Mouse (Mus musculus): ENCODE measurements around the gene Arid1a. TPM values are rescaled to one million over a fixed set of nuclear protein-coding genes. Genes with fewer than 3 reads are reported as not detected.
A peak's percentile ranks its signal among the peaks of the same experiment; 100 is the strongest.

The Arid1a gene
- polyA plus RNA-seq, 1 experiment from 2014 or later, result 28.1 TPM

- Histone ChIP-seq H3K4me3 (ENCODE audit: control insufficient read depth in 1 of 2, insufficient read depth in 1 of 2, low read depth in 1 of 2, low read length in 2 of 2) (no peak overlapping the region), H3K27me3 (ENCODE audit: control insufficient read depth, insufficient read depth, low read length) (no peaks in the 10 kb centered on the region), H3K27ac (replicated peaks in 1 of 2; ENCODE audit: control insufficient read depth in 1 of 2, insufficient read depth in 1 of 2, low read depth in 2 of 2, low read length in 2 of 2) (no peak overlapping the region), H3K9me3 (ENCODE audit: control insufficient read depth, low read length) (no peaks in the 10 kb centered on the region), H3K4me1 (ENCODE audit: control insufficient read depth in 2 of 2, insufficient read depth in 2 of 2, low read length in 2 of 2) (peaks cover 15 to 16% of the 10 kb centered on the region in 2 experiments), H3K9ac (ENCODE audit: low read length) (no peak overlapping the region), H3K4me2 (ENCODE audit: low read length) (no peak overlapping the region), H3K36me3 (ENCODE audit: control insufficient read depth, insufficient read depth, low read length) (no peaks in the 10 kb centered on the region)
- no peak for ATAC-seq (ENCODE audit: insufficient number of reproducible peaks, insufficient read depth, low FRiP score, low read depth)
- WGBS, result 79% methylated on average over 8 of the region's 8 CpGs
Observed at GRCm38 (mm10) chr4:133759659-133760058, 3.1 kb upstream of the Arid1a start.

- no peak for ATAC-seq (ENCODE audit: insufficient number of reproducible peaks, insufficient read depth, low FRiP score, low read depth)
- H3K4me3 ChIP-seq (ENCODE audit: control insufficient read depth in 1 of 2, insufficient read depth in 1 of 2, low read depth in 1 of 2, low read length in 2 of 2), result peak overlapping the region; percentile 59 to 69
- H3K9ac ChIP-seq (ENCODE audit: low read length), result peak overlapping the region; percentile 96
- peak overlapping the region; percentile 99 to 100 for H3K27ac ChIP-seq (replicated peaks in 1 of 2; ENCODE audit: control insufficient read depth in 1 of 2, insufficient read depth in 1 of 2, low read depth in 2 of 2, low read length in 2 of 2)
- no peaks in the 10 kb centered on the region for H3K9me3 ChIP-seq (ENCODE audit: control insufficient read depth, low read length)
- peak overlapping the region; percentile 97 for H3K4me2 ChIP-seq (ENCODE audit: low read length)
- H3K36me3 ChIP-seq (ENCODE audit: control insufficient read depth, insufficient read depth, low read length), result no peaks in the 10 kb centered on the region
- H3K27me3 ChIP-seq (ENCODE audit: control insufficient read depth, insufficient read depth, low read length), result no peaks in the 10 kb centered on the region
- peaks cover 17% of the 10 kb centered on the region in 2 experiments for H3K4me1 ChIP-seq (ENCODE audit: control insufficient read depth in 2 of 2, insufficient read depth in 2 of 2, low read length in 2 of 2)
- under 1% methylated on average over 38 of the region's 38 CpGs for WGBS
Observed at GRCm38 (mm10) chr4:133757269-133757835, 783 bp upstream of the Arid1a start.

DNA sequence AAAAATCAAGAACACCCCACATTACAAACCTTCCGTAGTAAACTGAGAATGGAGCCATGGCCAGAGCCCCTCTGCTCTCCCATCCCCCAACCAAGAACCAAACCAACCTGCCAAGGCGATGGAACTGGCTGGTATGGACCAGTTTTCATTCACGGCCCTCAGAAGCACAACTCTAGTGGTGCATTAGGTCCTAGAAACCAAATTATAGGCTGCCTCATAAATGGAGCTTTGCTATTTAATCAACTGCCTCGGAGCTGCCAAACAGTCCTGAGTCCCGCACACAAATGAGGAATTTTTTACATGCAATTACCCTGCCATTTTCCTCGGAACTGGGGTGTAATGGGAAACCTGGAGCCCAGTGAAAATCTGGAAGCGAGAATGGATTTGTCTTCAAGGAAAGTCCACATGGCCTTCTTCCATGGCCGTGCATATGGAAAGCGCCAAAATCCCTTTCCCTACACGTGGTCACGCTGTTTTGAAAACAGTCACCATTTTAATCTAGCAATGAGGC is 653 bp downstream of the Arid1a start:
- peak overlapping the region; percentile 97 for H3K4me2 ChIP-seq (ENCODE audit: low read length)
- peak overlapping the region; percentile 59 to 69; a peak in 3 of 4 replicates for H3K4me3 ChIP-seq (ENCODE audit: control insufficient read depth in 1 of 2, insufficient read depth in 1 of 2, low read depth in 1 of 2, low read length in 2 of 2)
- H3K36me3 ChIP-seq (ENCODE audit: control insufficient read depth, insufficient read depth, low read length), result no peaks in the 10 kb centered on the region
- H3K27me3 ChIP-seq (ENCODE audit: control insufficient read depth, insufficient read depth, low read length), result no peaks in the 10 kb centered on the region
- 14% methylated on average over 11 of the region's 11 CpGs for WGBS
- peaks cover 17% of the 10 kb centered on the region in 2 experiments for H3K4me1 ChIP-seq (ENCODE audit: control insufficient read depth in 2 of 2, insufficient read depth in 2 of 2, low read length in 2 of 2)
- H3K9ac ChIP-seq (ENCODE audit: low read length), result peak overlapping the region; percentile 96
- no peak for ATAC-seq (ENCODE audit: insufficient number of reproducible peaks, insufficient read depth, low FRiP score, low read depth)
- peak overlapping the region; percentile 99 to 100 for H3K27ac ChIP-seq (replicated peaks in 1 of 2; ENCODE audit: control insufficient read depth in 1 of 2, insufficient read depth in 1 of 2, low read depth in 2 of 2, low read length in 2 of 2)
- H3K9me3 ChIP-seq (ENCODE audit: control insufficient read depth, low read length), result no peaks in the 10 kb centered on the region

- Histone ChIP-seq H3K9ac (ENCODE audit: low read length) (peak overlapping the region; percentile 100), H3K4me3 (ENCODE audit: control insufficient read depth in 1 of 2, insufficient read depth in 1 of 2, low read depth in 1 of 2, low read length in 2 of 2) (peak overlapping the region; percentile 63 to 97), H3K4me1 (ENCODE audit: control insufficient read depth in 2 of 2, insufficient read depth in 2 of 2, low read length in 2 of 2) (peaks cover 20 to 23% of the 10 kb centered on the region in 2 experiments), H3K9me3 (ENCODE audit: control insufficient read depth, low read length) (no peaks in the 10 kb centered on the region), H3K27ac (replicated peaks in 1 of 2; ENCODE audit: control insufficient read depth in 1 of 2, insufficient read depth in 1 of 2, low read depth in 2 of 2, low read length in 2 of 2) (peak overlapping the region; percentile 86 to 100), H3K4me2 (ENCODE audit: low read length) (peak overlapping the region; percentile 97), H3K27me3 (ENCODE audit: control insufficient read depth, insufficient read depth, low read length) (no peaks in the 10 kb centered on the region), H3K36me3 (ENCODE audit: control insufficient read depth, insufficient read depth, low read length) (no peaks in the 10 kb centered on the region)
- ATAC-seq (ENCODE audit: insufficient number of reproducible peaks, insufficient read depth, low FRiP score, low read depth), result no peak
- WGBS, result 18% methylated on average over 10 of the region's 10 CpGs
Observed at GRCm38 (mm10) chr4:133754871-133755765, 1.5 kb downstream of the Arid1a start.

DNA sequence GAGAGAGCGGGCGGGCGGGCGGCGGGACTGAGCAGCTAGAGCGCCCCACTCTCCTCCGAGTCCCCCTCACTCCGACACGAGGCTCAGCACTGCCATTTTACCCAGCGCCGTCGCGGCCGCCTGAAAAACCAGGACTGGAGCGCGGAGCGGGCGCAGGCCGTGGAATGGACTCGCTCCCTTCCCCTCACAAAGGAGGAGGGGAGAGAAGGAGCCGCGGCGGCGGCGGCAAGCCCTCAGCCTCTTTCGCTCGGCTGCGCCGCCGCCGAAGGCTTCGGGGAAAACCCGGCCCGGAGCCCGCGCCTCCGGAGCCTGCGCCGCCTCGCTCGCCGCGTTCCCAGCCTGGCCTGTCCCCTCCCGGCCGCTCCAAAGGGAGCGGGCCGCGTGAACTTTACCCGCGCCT is 2.3 kb downstream of the Arid1a start:
- under 1% methylated on average over 39 of the region's 50 CpGs for WGBS
- no peaks in the 10 kb centered on the region for H3K9me3 ChIP-seq (ENCODE audit: control insufficient read depth, low read length)

GRCm38 (mm10) chr4:133753375-133754190 is 3.0 kb downstream of the Arid1a start:
- H3K36me3 ChIP-seq (ENCODE audit: control insufficient read depth, insufficient read depth, low read length), result no peaks in the 10 kb centered on the region; the same call in 1 of the 2 replicates
- WGBS, result under 1% methylated on average over 31 of the region's 99 CpGs
- H3K4me3 ChIP-seq (ENCODE audit: control insufficient read depth in 1 of 2, insufficient read depth in 1 of 2, low read depth in 1 of 2, low read length in 2 of 2), result peak overlapping the region; percentile 75 to 97
- peaks cover 20 to 38% of the 10 kb centered on the region in 2 experiments for H3K4me1 ChIP-seq (ENCODE audit: control insufficient read depth in 2 of 2, insufficient read depth in 2 of 2, low read length in 2 of 2)
- ATAC-seq (ENCODE audit: insufficient number of reproducible peaks, insufficient read depth, low FRiP score, low read depth), result peak; percentile 60
- H3K27me3 ChIP-seq (ENCODE audit: control insufficient read depth, insufficient read depth, low read length), result no peaks in the 10 kb centered on the region
- H3K27ac ChIP-seq (replicated peaks in 1 of 2; ENCODE audit: control insufficient read depth in 1 of 2, insufficient read depth in 1 of 2, low read depth in 2 of 2, low read length in 2 of 2), result peak overlapping the region; percentile 97 to 100
- peak overlapping the region; percentile 100 for H3K9ac ChIP-seq (ENCODE audit: low read length)
- H3K4me2 ChIP-seq (ENCODE audit: low read length), result peak overlapping the region; percentile 97
- no peaks in the 10 kb centered on the region for H3K9me3 ChIP-seq (ENCODE audit: control insufficient read depth, low read length)

More for the DNA sequence above, 2.3 kb downstream of the Arid1a start:
- Histone ChIP-seq H3K4me1 (ENCODE audit: control insufficient read depth in 2 of 2, insufficient read depth in 2 of 2, low read length in 2 of 2) (peaks cover 20 to 32% of the 10 kb centered on the region in 2 experiments), H3K27ac (replicated peaks in 1 of 2; ENCODE audit: control insufficient read depth in 1 of 2, insufficient read depth in 1 of 2, low read depth in 2 of 2, low read length in 2 of 2) (peak overlapping the region; percentile 86 to 100), H3K9ac (ENCODE audit: low read length) (peak overlapping the region; percentile 100), H3K4me2 (ENCODE audit: low read length) (peak overlapping the region; percentile 97), H3K36me3 (ENCODE audit: control insufficient read depth, insufficient read depth, low read length) (no peaks in the 10 kb centered on the region; the same call in 1 of the 2 replicates), H3K4me3 (ENCODE audit: control insufficient read depth in 1 of 2, insufficient read depth in 1 of 2, low read depth in 1 of 2, low read length in 2 of 2) (peak overlapping the region; percentile 63 to 97), H3K27me3 (ENCODE audit: control insufficient read depth, insufficient read depth, low read length) (no peaks in the 10 kb centered on the region)
- ATAC-seq (ENCODE audit: insufficient number of reproducible peaks, insufficient read depth, low FRiP score, low read depth), result peak; percentile 79

All from heart, embryonic 14.5 days (tissue).